Mouse (Mus musculus) thymus, postnatal 0 days (tissue): ENCODE measurements around the gene Xylt1. TPM values are rescaled to one million over a fixed set of nuclear protein-coding genes. Genes with fewer than 3 reads are reported as not detected.

Experiments
- DNase-seq: peaks from one replicate; pipeline ENCODE4 v3.0.0-alpha.2; 2015; ENCODE audit warnings: low spot score
- polyA plus RNA-seq: library from polyadenylated mRNA; unstranded; fragments of >200 nt; fragmentation: Nextera tagmentation; extraction: Ambion mirVana; gene quantifications from 2 replicates; pipeline ENCODE4 v1.2.1, GENCODE M21; 2015

Gene Xylt1
- polyA plus RNA-seq, 1 experiment from 2014 or later, result 0.92 TPM

- no peak for DNase-seq
Measured at GRCm38 (mm10) chr7:117478937-117479336, 98.2 kb downstream of the Xylt1 start.

GRCm38 (mm10) chr7:117480831-117481230, 100.1 kb downstream of the Xylt1 start:
- DNase-seq, result no peak

GRCm38 (mm10) chr7:117481404-117481803, 100.6 kb downstream of the Xylt1 start:
- DNase-seq, result no peak

GRCm38 (mm10) chr7:117482701-117483100, 101.9 kb downstream of the Xylt1 start:
- DNase-seq, result no peak

GRCm38 (mm10) chr7:117484589-117484988, 103.8 kb downstream of the Xylt1 start:
- DNase-seq, result no peak

- DNase-seq, result no peak
Measured at GRCm38 (mm10) chr7:117484989-117485536, 104.3 kb downstream of the Xylt1 start.

GRCm38 (mm10) chr7:117486425-117487172, 105.8 kb downstream of the Xylt1 start:
- DNase-seq, result no peak

GRCm38 (mm10) chr7:117487173-117487490, 106.4 kb downstream of the Xylt1 start:
- no peak for DNase-seq

- DNase-seq, result no peak
Measured at GRCm38 (mm10) chr7:117489973-117490372, 109.2 kb downstream of the Xylt1 start.

GRCm38 (mm10) chr7:117490500-117491205, 109.9 kb downstream of the Xylt1 start:
- DNase-seq, result no peak

- DNase-seq, result no peak
Measured at GRCm38 (mm10) chr7:117491495-117491894, 110.7 kb downstream of the Xylt1 start.

- no peak for DNase-seq
Measured at GRCm38 (mm10) chr7:117494210-117494609, 113.4 kb downstream of the Xylt1 start.

- no peak for DNase-seq
Measured at GRCm38 (mm10) chr7:117494618-117495310, 114.0 kb downstream of the Xylt1 start.

GRCm38 (mm10) chr7:117495751-117496150, 115.0 kb downstream of the Xylt1 start:
- no peak for DNase-seq

GRCm38 (mm10) chr7:117498173-117498572, 117.4 kb downstream of the Xylt1 start:
- DNase-seq, result no peak

- DNase-seq, result no peak
Measured at GRCm38 (mm10) chr7:117501355-117502181, 120.8 kb downstream of the Xylt1 start.

- DNase-seq, result no peak
Measured at GRCm38 (mm10) chr7:117502415-117502814, 121.6 kb downstream of the Xylt1 start.

GRCm38 (mm10) chr7:117503714-117504113, 122.9 kb downstream of the Xylt1 start:
- DNase-seq, result peak; percentile 22

- DNase-seq, result no peak
Measured at GRCm38 (mm10) chr7:117505791-117506190, 125.0 kb downstream of the Xylt1 start.

- DNase-seq, result no peak
Measured at GRCm38 (mm10) chr7:117507351-117507750, 126.6 kb downstream of the Xylt1 start.

- DNase-seq, result no peak
Measured at GRCm38 (mm10) chr7:117508090-117508489, 127.3 kb downstream of the Xylt1 start.
